Mouse (Mus musculus) B cell, adult (primary cell): ENCODE measurements around the gene Zfp607b. TPM values are rescaled to one million over a fixed set of nuclear protein-coding genes. Genes with fewer than 3 reads are reported as not detected.

ENCODE experiments used
- total RNA-seq: library from RNA; stranded (reverse); gene quantifications from 4 replicates; pipeline ENCODE4 v1.2.4, GENCODE M21; 2023; ENCODE audit not compliant: inconsistent age

Gene Zfp607b
- 0.83 to 2.7 TPM (median 1.5 TPM) in 4 replicates for total RNA-seq

GRCm38 (mm10) chr7:27688815-27689612 lies at the start of gene Zfp607b:
TSS of gene Zfp607b (plus strand) at chr7:27689340.

GRCm38 (mm10) chr7:27653681-27654437 lies 35.3 kb upstream of the Zfp607b start, which contains the start of gene Ttc9b:
TSS of gene Ttc9b (plus strand) at chr7:27653915.

DNA sequence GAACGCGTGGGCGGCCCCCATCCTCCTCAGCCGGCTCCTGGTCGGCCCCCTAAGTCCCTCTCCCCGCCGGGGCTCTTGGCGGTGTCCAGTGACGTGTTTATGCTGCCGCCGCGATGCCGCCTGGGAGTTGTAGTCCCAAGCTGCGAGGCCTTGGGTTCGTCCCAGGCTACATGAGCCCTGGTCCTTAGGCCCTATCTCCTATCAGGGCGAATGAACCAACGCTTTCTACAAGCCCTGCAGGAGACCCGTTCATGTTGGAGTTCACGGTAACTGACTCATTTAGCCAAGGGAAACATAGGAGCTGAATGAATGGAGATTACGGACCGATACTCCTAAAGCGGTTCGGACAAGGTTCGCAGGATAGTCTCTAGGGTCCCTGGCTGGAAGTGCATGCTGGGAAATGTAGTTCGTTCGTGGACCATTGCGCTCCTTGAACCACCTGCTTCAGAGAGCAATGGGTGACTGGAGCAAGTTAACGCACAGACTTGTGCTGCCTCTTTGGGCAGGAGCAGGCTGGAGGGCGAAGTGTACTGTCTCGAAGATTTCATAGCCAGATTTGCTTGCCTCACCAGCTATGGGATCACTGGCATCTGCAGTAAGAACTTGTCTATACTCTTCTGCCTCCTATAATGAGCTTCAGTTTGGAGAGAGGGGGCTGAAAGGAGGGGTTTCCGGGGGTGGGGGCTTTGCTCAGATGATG lies 14.5 kb upstream of the Zfp607b start, which contains the start of gene Map3k10:
Gene Map3k10, minus strand, starts transcription at position 77 of the 700 bp plus-strand sequence.

GRCm38 (mm10) chr7:27731281-27731883 lies 42.2 kb downstream of the Zfp607b start, which contains the start of gene Zfp60:
TSS of gene Zfp60 (plus strand) at chr7:27731389.

Other genes with a start within 250 kb of the Zfp607b start
- 0.16 to 0.55 TPM (median 0.27 TPM) in 3 of 4 replicates, not detected in the other for gene Sptbn4, start 241.7 kb upstream of the Zfp607b start, total RNA-seq
- 75.0 to 85.2 TPM (median 79.0 TPM) in 4 replicates for gene Blvrb, start 241.4 kb upstream of the Zfp607b start, total RNA-seq
- 14.7 to 18.5 TPM (median 17.4 TPM) in 4 replicates for gene Sertad3, start 215.6 kb upstream of the Zfp607b start, total RNA-seq
- gene Sertad1, start 202.4 kb upstream of the Zfp607b start, total RNA-seq, result 31.6 to 37.1 TPM (median 34.2 TPM) in 4 replicates
- 0.19 to 0.54 TPM (median 0.30 TPM) in 4 replicates for gene Prx, start 190.0 kb upstream of the Zfp607b start, total RNA-seq
- gene Hipk4, start 166.1 kb upstream of the Zfp607b start, total RNA-seq, result not detected in 4 replicates
- gene Pld3, start 136.1 kb upstream of the Zfp607b start, total RNA-seq, result 68.5 to 87.0 TPM (median 74.4 TPM) in 4 replicates
- gene 2310022A10Rik, start 136.1 kb upstream of the Zfp607b start, total RNA-seq, result 20.9 to 32.4 TPM (median 26.2 TPM) in 4 replicates
- 99.7 to 109 TPM (median 105 TPM) in 4 replicates for gene Akt2, start 97.8 kb upstream of the Zfp607b start, total RNA-seq
- not detected in 4 replicates for gene Ttc9b, start 35.4 kb upstream of the Zfp607b start, total RNA-seq
- 13.9 to 17.6 TPM (median 15.9 TPM) in 4 replicates for gene Map3k10, start 14.7 kb upstream of the Zfp607b start, total RNA-seq
- gene Zfp60, start 42.0 kb downstream of the Zfp607b start, total RNA-seq, result 12.9 to 15.2 TPM (median 14.2 TPM) in 4 replicates
- gene Zfp626, start 117.9 kb downstream of the Zfp607b start, total RNA-seq, result 7.8 to 10.6 TPM (median 8.2 TPM) in 4 replicates
- gene Zfp59, start 149.3 kb downstream of the Zfp607b start, total RNA-seq, result 4.5 to 6.6 TPM (median 5.2 TPM) in 4 replicates
- gene Zfp607a, start 168.2 kb downstream of the Zfp607b start, total RNA-seq, result 9.1 to 11.3 TPM (median 10.1 TPM) in 4 replicates
- gene Zfp974, start 240.1 kb downstream of the Zfp607b start, total RNA-seq, result 15.6 to 17.3 TPM (median 16.5 TPM) in 4 replicates